Mouse (Mus musculus) urinary bladder, postnatal 14 days (tissue): ENCODE measurements around the gene Cnfn.
"Not testable (repeated sequence)": the region's sequence is repeated elsewhere in the genome, so short reads cannot be mapped to it uniquely, and the experiment has no call there.

ENCODE experiments used
- DNase-seq: peaks from one replicate; pipeline ENCODE4 v3.0.0; 2021; ENCODE audit warnings: low spot score

Gene Cnfn

GRCm38 (mm10) chr7:25369058-25369749, at the start of gene Cnfn:
TSS of gene Cnfn (minus strand) at chr7:25369724.
- DNase-seq = no peak

GRCm38 (mm10) chr7:25417597-25417996, 48.1 kb upstream of the Cnfn start:
- no peak for DNase-seq

DNA sequence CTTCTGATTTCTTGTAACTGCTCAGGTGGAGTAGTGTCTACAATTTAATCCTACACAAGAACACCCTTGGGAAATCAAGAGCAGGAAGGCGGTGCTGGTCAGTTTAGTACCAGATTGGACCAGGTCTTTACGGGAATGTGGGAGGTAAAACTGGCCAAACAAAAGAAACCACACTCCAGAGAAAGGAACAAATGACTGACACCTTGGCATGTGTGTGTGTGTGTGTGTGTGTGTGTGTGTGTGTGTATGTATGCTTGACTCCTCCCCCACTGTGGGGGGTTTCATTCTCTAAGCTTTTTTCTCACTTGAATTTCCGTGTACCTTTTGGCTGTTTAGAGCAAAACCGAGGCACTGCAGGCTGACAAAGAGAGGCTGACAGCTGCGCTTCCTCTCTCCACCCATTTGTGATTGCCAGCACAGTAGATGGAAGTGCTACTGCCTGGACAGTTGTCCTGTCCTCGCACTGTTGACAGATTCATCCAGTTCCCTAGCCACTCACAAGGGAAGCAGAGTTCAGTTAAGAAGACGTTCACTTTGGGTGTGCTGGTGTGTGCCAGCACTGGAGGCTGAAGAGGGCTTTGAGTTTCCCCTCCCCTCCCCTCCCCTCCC, 43.4 kb upstream of the Cnfn start, which contains the start of gene Cxcl17:
Gene Cxcl17 (minus strand): TSS at position 54 of the 609 bp plus-strand sequence.
- DNase-seq = no peak

GRCm38 (mm10) chr7:25411861-25412260, 42.3 kb upstream of the Cnfn start:
- no peak for DNase-seq

DNA sequence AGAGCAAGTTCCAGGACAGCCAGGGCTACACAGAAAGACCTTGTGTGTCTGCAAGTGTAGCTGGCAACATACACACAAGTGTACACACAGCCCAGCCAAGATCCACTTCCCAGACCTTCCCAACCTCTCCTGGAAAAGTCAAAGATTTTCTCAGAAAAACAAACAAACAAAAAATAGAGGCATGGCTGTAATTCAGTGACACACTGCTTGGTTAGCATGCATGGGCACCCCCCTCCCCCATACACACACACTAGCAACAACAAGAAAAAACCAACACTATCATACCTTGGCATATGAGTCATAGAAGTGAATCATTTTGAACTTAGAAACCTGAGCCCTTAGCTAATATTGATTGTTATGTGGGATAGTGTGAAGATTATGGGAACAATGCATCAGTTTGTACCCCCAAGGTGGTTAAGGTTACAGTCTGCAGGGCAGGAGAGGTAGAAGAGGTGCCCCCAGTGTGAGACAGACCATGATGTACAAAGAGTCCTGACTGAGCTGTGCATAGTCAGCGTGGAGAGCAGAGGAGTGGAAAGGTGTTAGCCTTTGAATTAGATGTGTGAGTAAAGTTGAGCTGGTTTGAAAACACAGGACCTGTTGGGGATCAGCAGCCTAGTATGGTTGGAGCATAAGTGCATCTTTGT, 41.6 kb upstream of the Cnfn start:
- no peak for DNase-seq

GRCm38 (mm10) chr7:25409114-25409760, 39.7 kb upstream of the Cnfn start:
- no peak for DNase-seq

GRCm38 (mm10) chr7:25406468-25406867, 36.9 kb upstream of the Cnfn start:
- no peak for DNase-seq

GRCm38 (mm10) chr7:25402671-25403101, 33.2 kb upstream of the Cnfn start:
- DNase-seq = peak; percentile 63

GRCm38 (mm10) chr7:25401986-25402385, 32.5 kb upstream of the Cnfn start:
- no peak for DNase-seq

- DNase-seq = no peak
Measured at GRCm38 (mm10) chr7:25401551-25401950, 32.0 kb upstream of the Cnfn start.

- DNase-seq = not testable (repeated sequence)
Measured at GRCm38 (mm10) chr7:25399028-25399427, 29.5 kb upstream of the Cnfn start.

GRCm38 (mm10) chr7:25398610-25399009, 29.1 kb upstream of the Cnfn start, which contains the start of gene Lipe:
TSS of gene Lipe (minus strand) at chr7:25398710.
- no peak for DNase-seq

- DNase-seq = no peak
Measured at GRCm38 (mm10) chr7:25396621-25397020, 27.1 kb upstream of the Cnfn start.

DNA sequence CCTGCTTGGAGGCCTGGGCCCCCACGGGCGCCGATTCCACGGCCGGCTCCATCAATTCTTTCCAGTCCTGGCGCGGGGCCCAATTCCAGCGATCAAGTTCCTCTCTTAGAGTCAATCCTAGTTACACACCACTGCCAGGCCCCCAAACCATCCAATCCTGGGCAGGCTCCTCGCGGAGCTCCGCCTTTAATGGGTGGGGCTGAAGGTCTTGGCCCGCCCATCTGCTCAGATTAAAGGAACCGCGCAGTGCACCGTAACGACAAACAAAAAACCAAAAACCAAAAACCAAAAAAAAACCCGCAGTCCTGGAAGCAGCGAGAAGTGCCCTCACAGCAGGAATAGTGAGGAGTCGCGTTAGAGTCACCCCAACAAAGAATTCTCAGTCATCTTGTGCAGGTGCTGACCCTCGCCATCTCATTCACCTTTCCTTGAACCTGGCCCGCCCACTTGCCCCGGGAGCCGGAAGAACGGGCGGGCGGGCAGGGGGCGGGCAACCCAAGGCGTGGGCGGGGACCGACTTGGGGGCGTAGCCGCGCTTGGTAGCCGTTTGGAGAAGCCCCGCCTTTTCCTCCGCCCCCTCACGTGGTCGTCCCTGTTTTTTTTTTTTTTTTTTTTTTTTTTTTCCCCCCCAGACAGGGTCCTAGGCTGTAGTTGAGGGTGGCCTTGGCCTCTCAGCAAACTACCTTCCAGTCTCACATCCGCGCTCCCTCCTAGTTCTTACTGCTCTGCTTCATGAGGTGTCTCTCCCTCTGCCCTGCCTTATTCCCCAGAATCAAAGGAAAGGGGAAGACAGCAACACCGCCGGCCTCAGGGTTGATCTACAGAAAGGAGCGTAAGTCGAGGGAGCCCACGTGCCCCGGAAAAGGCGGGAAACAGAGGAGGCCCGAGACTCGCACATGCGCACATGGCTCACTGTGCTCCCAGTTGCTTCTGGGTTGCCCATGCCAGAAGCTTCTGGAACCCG, 26.3 kb upstream of the Cnfn start:
- DNase-seq = peak; percentile 97

DNA sequence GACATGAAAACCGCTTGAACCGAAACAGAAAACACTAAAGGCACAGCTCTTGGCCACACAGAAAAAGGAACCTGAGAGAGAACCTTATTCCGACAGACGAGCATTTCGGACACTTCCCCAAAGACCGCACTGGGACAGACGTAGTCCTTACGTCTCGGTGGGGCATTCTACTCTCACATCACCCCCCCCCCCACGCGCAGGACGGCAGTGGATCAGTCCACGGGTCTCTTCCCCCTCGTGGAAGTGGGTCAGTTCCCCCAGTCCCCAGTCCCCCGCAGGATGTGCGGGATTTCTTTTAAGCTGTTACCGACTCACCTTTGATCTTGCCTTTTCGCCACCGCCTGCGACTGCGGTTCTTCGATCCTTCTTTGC, 25.6 kb upstream of the Cnfn start:
- DNase-seq = no peak

DNA sequence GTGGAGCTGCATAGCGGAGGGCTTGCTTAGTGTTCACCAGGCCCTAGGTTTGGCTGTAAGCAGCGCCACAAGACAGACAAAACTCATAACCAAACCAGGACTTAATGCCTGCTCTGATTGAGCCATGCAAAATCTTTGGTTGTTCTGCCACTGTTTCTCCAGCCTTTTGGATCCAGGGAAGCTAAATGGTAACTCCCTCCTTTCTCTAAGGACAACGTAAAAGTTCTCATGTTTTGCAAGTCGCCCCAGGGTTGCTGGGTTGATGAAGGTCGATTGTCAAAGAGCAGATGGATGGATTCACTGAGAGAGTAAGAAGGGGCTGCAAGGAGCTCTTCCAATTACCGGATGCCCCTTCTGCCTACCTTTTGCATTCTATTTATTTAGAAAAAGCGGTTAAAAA, 25.2 kb upstream of the Cnfn start:
- no peak for DNase-seq

GRCm38 (mm10) chr7:25393451-25394210, 24.1 kb upstream of the Cnfn start:
- no peak for DNase-seq

DNA sequence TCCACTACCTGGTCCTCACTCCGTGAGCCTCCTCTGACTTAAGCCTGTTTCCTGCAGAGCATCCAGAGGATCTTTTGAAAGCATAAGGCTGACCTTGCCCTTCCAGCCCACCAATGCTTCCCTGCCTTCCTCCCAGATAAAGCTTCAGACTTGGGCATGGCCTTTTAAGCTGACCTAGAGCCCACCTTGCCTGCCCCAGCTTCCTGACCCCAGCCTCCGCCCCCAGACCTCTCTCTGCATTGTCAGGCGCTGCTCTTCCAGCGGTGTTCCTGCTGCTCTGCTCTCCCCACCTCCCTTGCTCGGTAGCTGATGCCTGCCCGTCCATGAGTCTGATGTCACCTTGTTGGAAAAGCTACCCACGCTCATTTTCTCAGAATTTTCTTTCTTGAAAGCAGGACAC, 23.3 kb upstream of the Cnfn start:
- no peak for DNase-seq

- no peak for DNase-seq
Measured at GRCm38 (mm10) chr7:25391856-25392453, 22.4 kb upstream of the Cnfn start.

- no peak for DNase-seq
Measured at GRCm38 (mm10) chr7:25390986-25391385, 21.5 kb upstream of the Cnfn start.
